Mouse (Mus musculus): ENCODE measurements around the gene Jade1.

- no peak for TF ChIP-seq CTCF (IDR thresholded peaks at IDR 0.05; ENCODE audit: borderline replicate concordance, control insufficient read depth, extremely low read depth, insufficient read depth, low read length, poor library complexity)
- TF ChIP-seq POLR2A (IDR thresholded peaks at IDR 0.05; ENCODE audit: control insufficient read depth, extremely low read depth, insufficient read depth, low read length, poor library complexity) = no peak
Measured at GRCm38 (mm10) chr3:41607467-41607866, 51.9 kb downstream of the Jade1 start.
